Mouse (Mus musculus) heart, postnatal 36 days (tissue): ENCODE measurements at regions not wholly inside any gene's neighbourhood (a gene's known extent, or its start where the extent isn't known, plus 50 kb on each side); places are given as distances from the start of the nearest gene placed in this dataset.

ENCODE experiments used
- DNase-seq, 2 experiments: peaks; one replicate each; pipeline ENCODE4 v3.0.0; 2021 to 2022
- intact Hi-C: fragments of 180-260 bp; cut with DNase I; formaldehyde crosslinking; loops from one replicate; pipeline ENCODE4 v1.15.1; 2025

- no peak for DNase-seq
- intact Hi-C loops, result no loop called here
Measured at GRCm38 (mm10) chr8:49255954-49256353, 412.2 kb upstream of the Tenm3 start.

DNA sequence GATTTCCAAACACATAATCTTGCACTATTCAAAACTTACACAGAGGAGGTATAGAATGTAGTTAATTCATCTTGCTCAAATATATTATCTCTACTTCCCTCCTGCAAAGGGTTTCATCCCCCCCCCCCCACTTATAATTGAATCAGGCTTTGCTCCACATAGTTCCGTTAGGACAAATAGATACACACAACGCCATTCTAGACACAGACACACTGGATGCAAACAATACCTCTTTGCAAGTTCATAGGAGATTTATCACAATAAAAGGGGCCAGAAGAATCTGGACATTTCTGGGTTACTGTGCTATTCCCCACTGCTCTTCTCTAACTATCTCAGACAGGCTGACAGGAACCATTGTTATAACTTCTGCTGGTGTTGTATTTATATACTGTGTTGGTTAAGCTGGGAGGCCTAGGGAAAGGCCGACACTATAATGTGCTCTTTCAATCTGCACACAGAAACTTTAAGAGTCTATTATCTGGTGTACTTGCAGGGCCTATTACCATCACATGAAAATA lies 410.6 kb upstream of the Tenm3 start:
- no peak for DNase-seq
- intact Hi-C loops, result no loop called here

DNA sequence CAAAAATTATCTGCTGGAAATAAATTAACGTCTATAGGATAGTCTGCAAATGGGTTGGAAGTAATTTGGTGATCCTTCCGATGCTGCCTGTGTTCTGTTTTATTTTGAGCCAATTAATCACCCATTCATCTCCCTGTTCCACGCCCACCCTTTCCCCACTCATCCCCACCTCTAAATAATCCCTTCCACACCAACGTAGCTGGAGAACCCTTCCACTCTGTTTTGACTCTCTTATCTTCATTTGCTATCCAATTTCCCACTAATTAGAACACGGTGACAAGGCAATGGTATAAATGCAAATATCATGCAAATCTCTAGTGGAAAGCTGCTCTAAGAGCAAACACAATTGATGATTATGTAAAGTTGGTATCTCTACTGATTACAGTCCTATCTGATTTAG lies 399.3 kb upstream of the Tenm3 start:
- no peak for DNase-seq
- intact Hi-C loops, result no loop called here

DNA sequence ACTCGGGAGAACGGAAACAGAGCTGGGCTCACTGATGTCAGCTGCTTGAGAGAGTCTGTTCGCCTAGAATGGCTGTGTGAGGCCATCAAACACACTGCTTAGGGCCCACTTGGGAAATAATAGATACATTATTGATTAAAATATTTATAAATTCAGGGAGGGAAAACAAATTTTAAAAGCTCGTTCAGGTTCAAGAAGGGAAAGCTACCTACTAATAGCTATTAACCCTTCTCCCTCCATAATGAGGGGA lies 393.0 kb upstream of the Tenm3 start:
- intact Hi-C loops, result no loop called here

GRCm38 (mm10) chr8:49236021-49236821 lies 392.5 kb upstream of the Tenm3 start:
- DNase-seq, result no peak
- intact Hi-C loops, result no loop called here

More for the DNA sequence above, 393.0 kb upstream of the Tenm3 start:
- no peak for DNase-seq

- no peak for DNase-seq
- intact Hi-C loops, result no loop called here
Measured at GRCm38 (mm10) chr8:49223841-49224420, 380.2 kb upstream of the Tenm3 start.

GRCm38 (mm10) chr8:49195333-49195640 lies 351.5 kb upstream of the Tenm3 start:
- DNase-seq, result no peak
- intact Hi-C loops, result no loop called here

GRCm38 (mm10) chr8:49194592-49195332 lies 351.0 kb upstream of the Tenm3 start:
- DNase-seq, result no peak
- intact Hi-C loops, result no loop called here

DNA sequence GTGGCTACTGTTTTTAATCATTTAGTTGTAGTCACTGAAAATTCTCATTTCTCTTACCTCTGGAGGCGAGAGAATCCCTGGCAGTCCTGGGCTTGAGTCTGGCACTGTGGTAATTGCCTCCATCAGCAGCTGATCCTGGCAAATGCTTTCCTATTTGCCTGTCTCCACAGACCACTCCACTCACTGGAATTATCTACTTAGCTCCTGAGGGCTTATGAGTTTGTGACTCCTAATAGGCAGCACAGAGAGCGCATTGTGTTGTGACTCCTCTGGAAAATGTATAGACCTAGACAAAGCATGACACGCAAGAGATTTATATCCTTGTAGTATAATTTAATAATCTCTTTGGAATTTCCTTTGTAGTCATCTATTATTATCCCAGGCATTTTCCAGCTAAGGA lies 343.1 kb upstream of the Tenm3 start:
- DNase-seq, result no peak
- intact Hi-C loops, result no loop called here

DNA sequence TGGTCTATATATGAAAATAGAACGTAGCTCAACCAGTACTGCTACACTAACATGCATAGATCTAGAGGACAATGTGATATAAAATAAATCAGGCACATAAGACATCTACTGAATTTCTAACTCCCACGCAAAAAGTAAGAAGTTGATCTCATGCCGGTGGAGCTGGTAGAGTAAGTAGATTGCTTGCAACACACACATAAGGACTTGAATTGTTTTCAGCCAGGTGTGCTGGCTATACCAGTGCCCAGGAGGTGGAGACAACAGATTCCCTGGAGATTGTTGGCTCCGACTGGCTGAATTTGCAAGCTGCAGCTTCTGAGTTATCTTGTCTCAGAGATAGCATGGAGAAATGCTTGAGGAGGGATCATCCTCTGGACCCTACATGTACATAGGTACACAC lies 331.6 kb upstream of the Tenm3 start:
- DNase-seq, result no peak
- intact Hi-C loops, result no loop called here

GRCm38 (mm10) chr8:49174956-49175355 lies 331.2 kb upstream of the Tenm3 start:
- intact Hi-C loops, result no loop called here
- DNase-seq, result no peak

GRCm38 (mm10) chr8:49159318-49159717 lies 315.6 kb upstream of the Tenm3 start:
- intact Hi-C loops, result no loop called here

GRCm38 (mm10) chr8:49158201-49158600 lies 314.4 kb upstream of the Tenm3 start:
- DNase-seq, result no peak
- intact Hi-C loops, result no loop called here

More at GRCm38 (mm10) chr8:49159318-49159717, 315.6 kb upstream of the Tenm3 start:
- DNase-seq, result no peak

DNA sequence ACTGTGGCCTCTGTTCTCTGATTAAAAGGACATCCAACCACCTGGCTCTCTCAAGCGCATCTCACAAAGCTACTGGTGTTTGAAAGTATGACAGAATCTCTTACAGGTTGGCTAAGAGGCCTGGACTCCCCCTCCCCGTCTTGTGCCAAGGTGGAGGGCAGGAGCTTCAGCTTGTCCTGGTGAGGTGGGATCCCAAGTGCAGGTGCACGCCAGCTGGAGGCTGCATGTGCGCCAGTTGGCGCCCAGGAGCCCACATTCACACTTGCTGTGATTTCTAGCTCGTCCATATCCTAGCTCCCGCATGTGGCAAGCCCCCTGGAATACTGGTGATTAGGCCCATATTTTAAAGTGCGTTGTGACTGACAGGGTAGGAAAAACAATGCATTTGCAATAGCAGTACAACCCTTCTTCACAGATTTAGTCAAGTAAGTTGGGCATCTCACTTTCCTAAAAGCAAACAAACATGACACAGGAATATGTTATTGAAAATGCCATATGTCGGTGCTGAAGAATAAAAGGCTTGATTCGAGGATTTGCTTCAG lies 292.8 kb upstream of the Tenm3 start:
- DNase-seq, result no peak
- intact Hi-C loops, result no loop called here

DNA sequence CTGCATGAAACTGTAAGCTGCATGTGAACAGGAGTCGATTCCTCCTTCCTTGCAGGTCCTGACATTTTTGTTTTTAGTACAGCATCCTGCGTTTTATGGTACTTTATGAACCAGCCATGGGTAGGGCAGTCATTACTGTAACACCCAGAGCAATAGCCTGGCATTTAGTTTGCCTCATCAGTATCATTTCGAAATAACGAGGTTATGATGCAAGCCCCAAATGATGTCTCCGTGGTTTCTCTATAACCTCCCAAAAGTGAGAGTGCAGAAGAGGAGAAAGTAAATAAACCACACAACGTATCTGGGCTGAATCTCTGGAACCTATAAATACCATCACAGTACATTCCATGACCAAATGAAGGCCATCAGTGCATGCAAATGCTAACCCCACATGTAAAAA lies 265.3 kb upstream of the Tenm3 start:
- intact Hi-C loops, result no loop called here
- no peak for DNase-seq

GRCm38 (mm10) chr8:49108665-49109064 lies 264.9 kb upstream of the Tenm3 start:
- DNase-seq, result no peak
- intact Hi-C loops, result no loop called here

DNA sequence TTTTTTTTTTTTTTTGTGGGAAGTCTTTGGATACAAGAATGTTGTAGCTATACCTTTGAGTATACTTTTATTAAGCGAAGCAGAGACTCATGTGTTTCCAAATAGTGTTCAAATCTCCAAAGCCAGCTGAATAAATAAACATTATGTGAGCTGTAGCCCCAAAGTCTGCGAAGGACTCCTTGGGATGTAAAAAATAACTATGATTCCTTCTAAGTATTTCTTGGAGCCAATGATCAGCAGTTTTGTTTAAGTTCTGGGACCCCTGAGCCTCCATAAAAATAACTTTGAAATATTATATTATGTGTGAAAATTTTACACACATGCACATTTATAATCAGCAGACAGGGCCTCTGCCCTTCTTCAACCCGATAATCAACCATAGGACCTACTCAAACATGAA lies 262.8 kb upstream of the Tenm3 start:
- no peak for DNase-seq
- intact Hi-C loops, result no loop called here

DNA sequence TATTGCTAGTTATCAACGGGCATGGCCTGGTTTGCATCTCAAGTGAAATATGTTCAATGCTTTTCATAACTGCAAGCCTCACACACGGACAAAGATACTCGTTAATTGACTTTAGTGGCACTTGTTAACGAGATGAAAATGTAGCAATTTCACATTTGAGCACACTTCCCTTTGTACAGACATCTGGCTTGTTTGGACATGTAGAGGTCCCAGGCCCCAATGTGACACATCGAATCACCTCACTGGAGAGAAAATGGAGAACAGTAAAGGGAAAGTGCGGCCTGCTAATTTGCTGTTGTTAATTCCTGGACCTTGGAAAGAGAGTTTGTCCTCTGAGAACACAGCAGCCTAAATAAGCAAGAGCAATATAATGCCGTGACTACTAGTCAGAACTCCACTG lies 257.4 kb upstream of the Tenm3 start:
- no peak for DNase-seq
- intact Hi-C loops, result no loop called here

- intact Hi-C loops, result no loop called here
- no peak for DNase-seq
Measured at GRCm38 (mm10) chr8:49084191-49084875, 240.6 kb upstream of the Tenm3 start.

DNA sequence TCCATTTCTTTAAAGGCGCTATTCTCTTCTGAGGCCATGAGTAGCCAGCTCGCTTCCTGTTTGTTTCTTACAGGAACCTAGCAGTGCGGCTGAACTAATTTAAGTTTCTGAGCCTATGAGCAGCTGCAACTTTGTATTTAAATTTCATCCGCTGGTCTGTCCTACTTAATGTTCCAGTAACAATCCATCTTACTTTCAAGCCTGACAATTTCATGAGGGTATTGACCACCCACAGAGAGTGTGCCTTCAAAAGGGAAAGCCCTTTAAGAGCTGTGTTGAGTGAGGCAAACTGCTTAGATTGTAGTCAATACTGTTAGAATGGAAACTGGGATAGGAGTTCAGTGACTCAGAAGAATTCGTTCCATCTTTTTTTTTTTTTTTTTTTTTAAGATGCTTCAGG lies 225.7 kb upstream of the Tenm3 start:
- intact Hi-C loops, result no loop called here
- DNase-seq, result no peak

- intact Hi-C loops, result no loop called here
- no peak for DNase-seq
Measured at GRCm38 (mm10) chr8:49063256-49063655, 219.5 kb upstream of the Tenm3 start.
